Mouse (Mus musculus): ENCODE results near the gene Yars. TPM values are rescaled to one million over a fixed set of nuclear protein-coding genes. Genes with fewer than 3 reads are reported as not detected.

Yars gene
- polyA plus RNA-seq, 1 experiment, result 28.2 TPM

GRCm38 (mm10) chr4:129246360-129247301 lies 57.1 kb downstream of the Yars start:
- H3K4me1 ChIP-seq (ENCODE audit: control insufficient read depth, insufficient read depth, low read length), result no peaks in the 10 kb centered on the region
- no peak overlapping the region for H3K27ac ChIP-seq (ENCODE audit: control insufficient read depth, insufficient read depth, low read depth, low read length, poor library complexity)
- 42% methylated on average over 15 of the region's 15 CpGs for WGBS
- no peak overlapping the region for H3K4me3 ChIP-seq (replicated peaks; ENCODE audit: control insufficient read depth, low read depth, low read length)
- no peak for TF ChIP-seq POLR2A (IDR thresholded peaks at IDR 0.05; ENCODE audit: borderline replicate concordance, control insufficient read depth, low read depth, low read length)
- no peak for TF ChIP-seq CTCF (IDR thresholded peaks at IDR 0.05; ENCODE audit: control insufficient read depth, insufficient read depth, low read length)

- no peaks in the 10 kb centered on the region for H3K4me1 ChIP-seq (ENCODE audit: control insufficient read depth, insufficient read depth, low read length)
- no peak overlapping the region for H3K27ac ChIP-seq (ENCODE audit: control insufficient read depth, insufficient read depth, low read depth, low read length, poor library complexity)
- 9% methylated on average over 24 of the region's 24 CpGs for WGBS
- TF ChIP-seq POLR2A (IDR thresholded peaks at IDR 0.05; ENCODE audit: borderline replicate concordance, control insufficient read depth, low read depth, low read length), result no peak
- TF ChIP-seq CTCF (IDR thresholded peaks at IDR 0.05; ENCODE audit: control insufficient read depth, insufficient read depth, low read length), result no peak
- no peak overlapping the region for H3K4me3 ChIP-seq (replicated peaks; ENCODE audit: control insufficient read depth, low read depth, low read length)
Observed at GRCm38 (mm10) chr4:129247381-129248242, 58.1 kb downstream of the Yars start.

DNA sequence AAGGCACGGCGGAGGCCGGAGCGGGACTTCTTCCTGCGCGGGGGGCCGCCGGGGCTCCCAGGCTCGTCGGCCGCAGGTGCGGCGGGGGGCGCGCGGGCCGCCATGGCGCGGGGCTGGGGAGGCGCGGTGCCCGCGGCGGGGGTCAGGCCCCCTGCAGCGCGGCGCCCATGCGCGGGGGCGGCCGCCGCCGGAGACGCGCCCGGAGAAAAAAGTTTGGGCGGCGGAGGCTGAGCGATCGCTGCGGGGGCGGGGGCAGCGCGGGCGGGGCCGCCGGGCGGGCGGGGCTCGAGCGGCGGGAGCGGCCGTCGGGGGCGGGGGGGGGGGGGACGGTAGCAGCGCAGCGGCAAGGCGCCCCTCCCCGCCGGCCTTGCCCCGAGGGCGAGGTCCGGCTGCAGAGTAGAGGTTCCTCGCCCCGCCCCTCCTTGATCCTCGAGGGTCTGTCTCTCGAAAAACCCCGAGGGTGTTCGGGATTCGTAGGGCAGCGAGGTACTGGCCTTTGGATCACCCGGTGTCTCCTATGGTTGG lies 58.7 kb downstream of the Yars start:
- H3K27ac ChIP-seq (ENCODE audit: control insufficient read depth, insufficient read depth, low read depth, low read length, poor library complexity), result no peak overlapping the region
- WGBS, result 1% methylated on average over 54 of the region's 74 CpGs

GRCm38 (mm10) chr4:129249288-129249687 lies 59.7 kb downstream of the Yars start:
- no peak for TF ChIP-seq CTCF (IDR thresholded peaks at IDR 0.05; ENCODE audit: control insufficient read depth, insufficient read depth, low read length)
- TF ChIP-seq POLR2A (IDR thresholded peaks at IDR 0.05; ENCODE audit: borderline replicate concordance, control insufficient read depth, low read depth, low read length), result no peak
- 72% methylated on average over 7 of the region's 7 CpGs for WGBS
- Histone ChIP-seq H3K4me1 (ENCODE audit: control insufficient read depth, insufficient read depth, low read length) (no peaks in the 10 kb centered on the region), H3K4me3 (replicated peaks; ENCODE audit: control insufficient read depth, low read depth, low read length) (no peak overlapping the region), H3K27ac (ENCODE audit: control insufficient read depth, insufficient read depth, low read depth, low read length, poor library complexity) (no peak overlapping the region)

More for the DNA sequence above, 58.7 kb downstream of the Yars start:
- Histone ChIP-seq H3K4me1 (ENCODE audit: control insufficient read depth, insufficient read depth, low read length) (no peaks in the 10 kb centered on the region), H3K4me3 (replicated peaks; ENCODE audit: control insufficient read depth, low read depth, low read length) (no peak overlapping the region)
- TF ChIP-seq POLR2A (IDR thresholded peaks at IDR 0.05; ENCODE audit: borderline replicate concordance, control insufficient read depth, low read depth, low read length) (no peak), CTCF (IDR thresholded peaks at IDR 0.05; ENCODE audit: control insufficient read depth, insufficient read depth, low read length) (no peak)

GRCm38 (mm10) chr4:129250759-129251481 lies 61.4 kb downstream of the Yars start:
- Histone ChIP-seq H3K4me1 (ENCODE audit: control insufficient read depth, insufficient read depth, low read length) (no peaks in the 10 kb centered on the region), H3K4me3 (replicated peaks; ENCODE audit: control insufficient read depth, low read depth, low read length) (no peak overlapping the region), H3K27ac (ENCODE audit: control insufficient read depth, insufficient read depth, low read depth, low read length, poor library complexity) (no peak overlapping the region)
- no peak for TF ChIP-seq CTCF (IDR thresholded peaks at IDR 0.05; ENCODE audit: control insufficient read depth, insufficient read depth, low read length)
- TF ChIP-seq POLR2A (IDR thresholded peaks at IDR 0.05; ENCODE audit: borderline replicate concordance, control insufficient read depth, low read depth, low read length), result no peak
- 57% methylated on average over 15 of the region's 15 CpGs for WGBS

- no peak for TF ChIP-seq CTCF (IDR thresholded peaks at IDR 0.05; ENCODE audit: control insufficient read depth, insufficient read depth, low read length)
- TF ChIP-seq POLR2A (IDR thresholded peaks at IDR 0.05; ENCODE audit: borderline replicate concordance, control insufficient read depth, low read depth, low read length), result no peak
- Histone ChIP-seq H3K4me3 (replicated peaks; ENCODE audit: control insufficient read depth, low read depth, low read length) (no peak overlapping the region), H3K27ac (ENCODE audit: control insufficient read depth, insufficient read depth, low read depth, low read length, poor library complexity) (no peak overlapping the region), H3K4me1 (ENCODE audit: control insufficient read depth, insufficient read depth, low read length) (no peaks in the 10 kb centered on the region; the same call in 1 of the 2 replicates)
- WGBS, result 20% methylated on average over 15 of the region's 15 CpGs
Observed at GRCm38 (mm10) chr4:129251482-129252125, 62.0 kb downstream of the Yars start.

DNA sequence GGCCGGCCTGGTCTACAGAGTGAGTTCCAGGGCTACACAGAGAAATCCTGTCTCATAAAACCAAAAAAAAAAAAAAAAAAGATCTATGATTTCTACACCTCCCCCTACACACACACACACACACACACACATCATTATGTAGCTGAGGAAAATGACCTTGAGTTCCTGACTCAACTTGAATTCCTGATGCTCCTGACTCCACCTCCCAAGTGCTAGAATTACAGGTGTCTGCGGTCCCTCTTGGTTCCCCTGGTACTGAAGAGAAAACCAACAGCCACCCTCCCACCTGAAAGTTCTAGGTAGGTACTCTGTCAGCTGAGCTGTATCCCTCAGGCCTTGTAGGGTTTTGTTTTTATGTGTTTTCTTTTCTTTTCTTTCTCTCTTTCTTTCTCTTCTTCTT lies 62.9 kb downstream of the Yars start:
- Histone ChIP-seq H3K27ac (ENCODE audit: control insufficient read depth, insufficient read depth, low read depth, low read length, poor library complexity) (no peak overlapping the region), H3K4me1 (ENCODE audit: control insufficient read depth, insufficient read depth, low read length) (no peaks in the 10 kb centered on the region; the same call in 1 of the 2 replicates), H3K4me3 (replicated peaks; ENCODE audit: control insufficient read depth, low read depth, low read length) (no peak overlapping the region)
- TF ChIP-seq POLR2A (IDR thresholded peaks at IDR 0.05; ENCODE audit: borderline replicate concordance, control insufficient read depth, low read depth, low read length) (no peak), CTCF (IDR thresholded peaks at IDR 0.05; ENCODE audit: control insufficient read depth, insufficient read depth, low read length) (no peak)
- 80% methylated on average over 2 of the region's 2 CpGs for WGBS

Data from bone marrow, adult 2 months (tissue).